Mouse (Mus musculus): ENCODE data around the gene Sgk1. TPM values are rescaled to one million over a fixed set of nuclear protein-coding genes. Genes with fewer than 3 reads are reported as not detected.

Gene Sgk1
- total RNA-seq, 2 experiments from 2014 or later = 64.4 to 65.5 TPM

GRCm38 (mm10) chr10:21916301-21917071, 34.5 kb downstream of the Sgk1 start:
- DNase-seq (ENCODE audit: low spot score in 2 of 2) = no peak

DNA sequence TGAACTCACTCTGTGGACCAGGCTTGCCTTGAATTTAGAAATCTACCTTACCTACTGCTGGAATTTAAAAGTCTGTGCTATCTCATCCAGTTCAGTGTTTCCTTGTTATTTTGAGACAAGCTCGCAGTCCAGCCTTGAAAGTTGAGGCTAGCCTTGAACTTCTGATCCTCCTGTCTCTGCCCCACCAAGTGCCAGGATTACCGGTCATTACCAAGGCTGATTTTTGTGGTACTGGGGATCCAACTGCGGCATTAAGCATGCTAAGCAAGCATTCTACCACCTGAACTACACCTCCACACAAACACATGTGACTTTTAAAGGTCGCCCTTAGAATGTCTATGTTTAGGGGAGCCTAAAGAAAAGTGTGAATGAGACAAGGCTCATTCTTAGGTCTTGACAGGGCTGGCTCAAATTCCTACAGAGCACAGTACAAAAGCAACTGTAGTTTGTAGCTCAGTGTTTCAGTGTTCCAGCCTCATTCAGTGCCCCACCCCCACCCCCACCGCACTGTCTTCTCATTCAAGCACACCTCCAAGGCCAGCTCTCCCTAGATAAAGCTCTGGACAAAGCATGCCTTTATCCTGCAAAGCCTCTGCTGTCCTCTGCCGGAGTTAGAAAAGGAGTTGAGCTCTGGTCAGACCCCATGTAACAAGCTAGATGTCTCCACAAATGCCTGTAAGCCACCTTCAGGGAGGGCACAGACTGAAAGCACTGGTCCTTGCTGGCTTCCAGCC, 36.2 kb downstream of the Sgk1 start:
- no peak for DNase-seq (ENCODE audit: low spot score in 2 of 2)

- no peak for DNase-seq (ENCODE audit: low spot score in 2 of 2)
Measured at GRCm38 (mm10) chr10:21918750-21919145, 36.8 kb downstream of the Sgk1 start.

GRCm38 (mm10) chr10:21920611-21921010, 38.6 kb downstream of the Sgk1 start:
- DNase-seq (ENCODE audit: low spot score in 2 of 2) = no peak

DNA sequence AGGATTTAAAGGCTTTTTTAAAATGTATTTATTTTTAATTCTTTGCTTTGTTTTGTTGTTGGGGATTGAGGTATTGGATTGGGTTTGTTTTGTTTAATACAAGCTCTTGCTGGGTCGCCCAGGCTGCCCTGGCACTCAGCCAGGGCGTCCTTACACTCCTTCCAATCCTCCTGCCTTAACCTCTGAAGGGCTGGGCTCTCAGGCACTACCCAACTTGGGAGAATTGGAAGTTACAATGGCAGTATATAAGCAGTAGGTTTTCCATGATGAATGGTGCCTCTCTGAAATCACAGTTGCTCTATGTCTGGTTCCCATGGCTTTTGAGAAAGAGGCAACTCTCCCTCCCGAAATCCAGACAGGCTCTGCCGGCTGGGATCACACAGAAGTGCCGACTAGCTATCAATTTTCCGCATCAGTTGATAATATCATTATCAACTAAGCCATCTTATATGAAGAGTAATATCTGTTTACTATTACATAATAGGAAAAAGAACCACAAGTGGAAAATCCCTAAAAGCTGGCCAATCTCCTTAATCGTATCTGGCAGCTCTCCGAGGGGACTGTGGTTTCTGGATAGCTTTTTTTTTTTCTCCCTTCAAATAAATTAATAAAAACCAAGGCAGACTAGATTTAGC, 40.8 kb downstream of the Sgk1 start:
- no peak for DNase-seq (ENCODE audit: low spot score in 2 of 2)

DNA sequence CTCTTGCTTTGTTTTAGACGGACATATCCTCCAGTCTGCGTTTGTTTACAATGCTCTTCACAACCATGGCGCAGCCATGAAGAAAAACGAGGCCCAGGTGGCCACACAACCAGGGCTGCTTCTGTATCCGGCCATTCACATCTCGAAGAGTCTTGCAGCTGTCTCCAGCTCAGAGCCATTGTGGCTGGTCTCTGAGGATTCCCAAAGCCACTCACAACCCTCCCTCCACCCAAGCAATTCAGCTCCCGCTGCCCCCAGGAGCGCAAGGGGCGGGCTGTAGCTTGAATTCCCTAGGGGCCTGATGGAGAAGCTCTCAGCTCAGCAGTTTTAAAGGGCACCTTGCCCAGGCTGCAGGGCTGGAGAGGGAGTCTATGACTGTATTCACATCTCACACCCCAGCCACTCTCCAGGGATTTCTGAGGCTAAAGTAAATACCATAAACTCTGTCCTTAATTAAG, 41.5 kb downstream of the Sgk1 start:
- DNase-seq (ENCODE audit: low spot score in 2 of 2) = peak; percentile 64 to 74

DNA sequence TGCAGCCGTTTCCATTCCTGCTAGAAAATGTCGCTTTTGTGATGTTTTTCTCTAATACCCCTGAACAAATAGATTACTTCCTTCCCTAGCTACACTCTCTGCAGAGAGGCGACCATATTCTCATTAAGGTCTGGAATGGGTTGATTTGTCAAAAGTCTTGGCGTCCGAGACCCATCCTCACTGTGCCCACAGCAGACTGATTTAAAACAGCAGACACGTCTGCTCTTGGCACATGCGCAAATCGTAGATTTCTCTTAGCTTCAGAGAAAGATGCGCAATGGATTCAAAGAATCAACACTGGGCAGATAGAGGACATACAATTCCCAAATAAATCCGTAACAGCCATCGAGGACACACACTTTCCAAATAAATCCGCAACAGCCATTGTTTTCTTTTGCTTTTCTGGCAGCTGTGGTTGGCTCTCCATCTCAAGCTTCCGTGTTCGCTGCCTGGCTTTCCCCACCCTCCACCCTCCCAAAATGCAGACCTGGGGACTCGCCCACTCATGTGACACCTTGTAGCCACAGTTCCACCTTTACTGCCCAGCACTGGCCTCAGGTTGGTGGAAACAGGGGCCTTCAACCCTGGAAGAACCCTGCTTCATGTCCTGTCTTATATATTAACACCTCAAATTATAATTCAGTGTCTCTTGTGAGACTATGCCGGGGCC, 42.2 kb downstream of the Sgk1 start:
- peak; percentile 40 to 56 for DNase-seq (ENCODE audit: low spot score in 2 of 2)

DNA sequence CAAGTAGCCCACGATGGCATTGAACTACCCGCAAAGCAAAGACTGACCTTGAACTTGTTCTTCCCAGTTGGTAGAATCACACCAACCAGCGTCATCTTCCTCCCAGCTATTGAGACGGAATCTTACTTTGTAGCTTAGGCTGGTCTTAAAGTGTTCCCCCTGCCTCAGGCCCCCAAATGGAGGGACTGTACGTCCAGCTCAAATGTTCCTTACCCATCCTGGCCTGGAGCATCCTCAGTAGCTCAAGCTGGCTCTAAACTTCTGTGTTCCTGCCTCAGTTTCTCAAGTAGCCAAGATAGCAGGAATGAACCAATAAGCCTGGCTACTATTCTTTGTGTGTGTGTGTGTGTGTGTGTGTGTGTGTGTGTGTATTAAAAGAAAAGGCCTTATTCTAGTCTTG, 45.0 kb downstream of the Sgk1 start:
- no peak for DNase-seq (ENCODE audit: low spot score in 2 of 2)

GRCm38 (mm10) chr10:21930781-21931380, 48.9 kb downstream of the Sgk1 start:
- no peak for DNase-seq (ENCODE audit: low spot score in 2 of 2)

- no peak for DNase-seq (ENCODE audit: low spot score in 2 of 2)
Measured at GRCm38 (mm10) chr10:21932791-21933190, 50.8 kb downstream of the Sgk1 start.

DNA sequence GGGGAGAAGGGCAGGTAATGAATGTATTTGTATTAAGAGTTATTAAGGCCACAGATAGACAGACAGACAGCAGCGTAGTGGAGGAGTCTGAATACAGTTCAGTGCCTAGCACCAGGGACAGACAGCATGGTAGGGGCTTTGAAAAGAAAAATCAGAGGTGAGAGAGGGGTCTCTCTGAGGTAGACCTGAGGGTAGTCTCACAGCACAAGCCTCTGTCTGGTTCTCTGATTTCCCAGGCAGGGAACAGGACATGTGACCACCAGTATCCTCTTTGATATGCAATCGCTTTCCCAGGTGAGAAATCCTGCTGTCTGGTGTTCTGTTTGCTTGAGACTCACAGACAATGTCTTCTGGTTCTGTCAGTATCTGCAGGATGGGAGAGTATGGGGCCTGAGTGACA, 52.8 kb downstream of the Sgk1 start:
- DNase-seq (ENCODE audit: low spot score in 2 of 2) = no peak

DNA sequence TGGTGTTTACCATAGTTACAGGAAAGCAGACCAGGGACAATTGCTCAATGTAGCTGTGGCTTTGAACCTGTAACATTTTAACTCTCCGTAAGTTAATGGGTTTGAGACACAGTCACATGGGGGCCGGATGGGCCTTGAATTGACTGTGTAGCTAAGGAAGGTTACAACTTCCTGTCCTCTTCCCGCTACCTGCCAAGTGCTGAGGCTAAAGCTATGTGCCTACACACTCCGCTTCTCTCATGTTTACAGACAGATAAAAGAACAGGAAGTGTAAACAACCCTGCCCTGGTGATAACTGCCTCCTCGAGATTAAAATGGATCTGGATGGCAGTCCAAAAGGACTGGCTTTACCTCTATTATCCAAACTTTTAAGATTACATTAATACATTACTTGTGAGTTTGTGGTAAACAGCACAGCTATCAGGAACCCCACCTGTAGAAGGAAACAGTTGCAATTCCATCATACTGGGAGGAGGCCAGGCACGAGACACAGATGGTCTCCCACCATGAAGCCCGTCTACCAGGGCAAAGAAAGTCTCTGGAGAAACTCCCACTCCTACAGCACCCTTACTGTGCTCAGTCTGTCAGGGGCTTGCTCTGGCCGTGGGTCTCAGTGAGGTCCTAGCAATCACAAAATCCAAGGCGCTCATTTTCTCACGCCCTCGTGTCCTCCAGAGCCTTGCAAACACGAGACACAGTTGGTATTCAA, 54.7 kb downstream of the Sgk1 start:
- no peak for DNase-seq (ENCODE audit: low spot score in 2 of 2)

DNA sequence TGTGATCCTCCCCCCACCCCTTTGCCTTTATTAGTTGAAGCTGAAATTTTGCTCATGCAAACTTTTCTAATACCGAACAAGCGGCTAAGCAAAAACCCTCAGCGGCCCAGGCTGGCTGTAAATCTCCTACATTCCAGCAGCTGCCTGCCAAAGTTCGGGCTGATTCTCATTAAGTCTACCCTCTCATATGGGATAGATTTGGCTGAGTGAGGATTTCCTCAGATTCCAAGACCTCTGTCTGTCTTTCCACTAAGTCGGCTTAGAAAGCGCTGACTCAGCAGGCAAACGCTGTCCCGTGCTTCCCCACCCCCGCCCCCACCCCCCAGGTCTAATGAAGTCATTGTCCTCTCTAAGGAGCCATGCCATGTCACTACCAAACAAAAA, 55.2 kb downstream of the Sgk1 start:
- no peak for DNase-seq (ENCODE audit: low spot score in 2 of 2)

DNA sequence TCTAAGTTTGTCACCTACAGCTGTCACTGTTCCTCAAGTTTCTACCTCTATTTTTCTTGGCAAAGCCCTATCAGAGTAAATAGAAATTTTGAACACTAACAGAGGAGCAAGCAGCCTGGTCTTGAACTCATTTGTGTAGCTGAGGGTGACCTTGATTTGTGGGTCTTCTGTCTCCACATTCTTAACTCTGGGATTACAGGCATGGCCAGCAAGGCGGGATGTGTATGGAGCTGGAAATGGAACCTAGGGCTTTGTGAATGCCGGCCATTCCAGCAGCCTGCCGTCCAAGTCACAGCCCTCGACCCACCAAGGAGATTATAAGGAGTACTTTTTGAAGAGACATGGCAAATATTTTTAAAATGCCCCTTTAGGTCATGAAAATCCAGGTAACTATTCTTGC, 56.2 kb downstream of the Sgk1 start:
- DNase-seq (ENCODE audit: low spot score in 2 of 2) = no peak

DNA sequence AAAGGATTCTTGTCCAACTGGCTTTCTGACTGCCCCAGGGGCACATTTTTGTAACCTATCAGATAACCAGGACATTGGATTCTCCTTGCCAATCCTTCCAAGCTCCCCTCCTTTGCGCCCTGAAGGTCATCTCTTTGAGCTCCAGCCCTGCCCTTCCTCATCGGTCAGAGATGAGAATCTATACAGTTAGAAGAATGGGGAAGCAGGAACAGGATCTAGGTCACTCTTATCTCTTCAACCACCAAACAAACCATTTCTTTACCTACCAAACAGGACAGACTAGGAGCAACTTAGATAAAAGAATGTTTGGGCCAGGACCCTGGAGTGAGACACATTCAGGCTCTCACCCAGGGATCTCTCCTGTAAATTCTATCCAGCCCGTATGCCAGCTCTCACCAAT, 59.3 kb downstream of the Sgk1 start:
- no peak for DNase-seq (ENCODE audit: low spot score in 2 of 2)

- DNase-seq (ENCODE audit: low spot score in 2 of 2) = no peak
Measured at GRCm38 (mm10) chr10:21943145-21943700, 61.2 kb downstream of the Sgk1 start.

DNA sequence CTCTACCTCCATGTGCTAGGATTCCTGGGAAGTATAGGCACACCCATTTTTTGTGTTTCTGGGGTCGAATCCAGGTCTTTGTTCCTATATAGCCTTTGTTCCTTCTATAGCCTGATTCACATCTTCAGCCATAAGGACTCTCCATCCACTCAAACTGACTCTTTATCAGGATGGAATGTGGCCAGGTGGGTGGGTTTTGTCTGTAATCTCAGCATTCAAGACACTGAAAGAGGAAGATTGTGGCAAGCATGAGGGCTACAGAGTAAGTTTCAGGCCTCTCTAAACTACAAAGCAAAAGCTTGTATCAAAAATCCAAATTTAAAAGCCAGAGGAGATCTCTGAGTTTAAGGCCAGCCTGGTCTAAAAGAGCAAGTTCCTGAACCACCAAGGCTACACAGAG, 63.2 kb downstream of the Sgk1 start:
- no peak for DNase-seq (ENCODE audit: low spot score in 2 of 2)

DNA sequence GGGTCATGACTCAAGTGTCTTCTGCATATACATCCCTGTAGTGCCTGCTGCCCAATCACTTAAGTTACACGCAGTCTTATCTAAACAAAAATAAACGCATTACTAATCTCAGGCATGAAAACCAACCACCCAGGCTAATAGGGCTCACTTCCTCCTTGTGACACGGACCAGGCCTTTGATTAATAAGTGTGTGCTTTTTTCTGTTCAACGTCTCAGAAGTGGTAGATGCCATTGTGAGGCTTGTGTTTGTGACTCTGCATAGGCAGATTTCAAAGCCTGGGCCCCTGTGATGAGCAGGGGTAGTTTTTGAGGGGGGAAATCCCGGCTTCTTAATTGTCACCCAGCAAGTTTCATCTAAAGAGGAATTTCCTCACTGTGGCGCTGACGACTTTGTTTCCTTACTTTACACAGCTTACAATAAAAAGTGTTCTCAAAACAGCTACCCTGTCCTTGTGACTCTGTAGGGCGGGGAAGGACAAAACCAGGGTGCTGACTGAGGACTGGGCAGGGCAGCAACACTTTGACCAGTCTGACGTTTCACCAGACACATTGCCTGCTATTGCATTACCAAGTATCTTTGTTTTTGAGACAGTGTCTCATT, 64.9 kb downstream of the Sgk1 start:
- no peak for DNase-seq (ENCODE audit: low spot score in 2 of 2)

DNA sequence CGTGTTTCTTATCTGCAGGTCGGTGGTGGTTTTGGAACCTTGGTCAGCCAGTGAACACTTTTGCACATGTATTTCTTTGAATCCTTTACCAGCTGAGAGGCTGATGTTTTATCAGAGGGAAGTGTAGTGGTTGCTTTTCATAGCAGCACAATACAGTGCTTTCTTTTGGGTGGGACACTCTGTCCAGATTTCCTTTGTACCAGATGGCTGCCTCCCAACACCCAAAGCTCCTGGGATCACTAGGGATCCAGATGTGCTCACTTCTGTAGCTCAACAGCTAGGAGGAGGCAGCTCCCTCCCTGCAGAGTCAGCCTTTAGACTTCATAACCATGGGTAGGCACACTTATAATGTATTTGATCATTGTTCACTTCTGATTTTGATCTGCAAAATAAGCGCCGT, 70.5 kb downstream of the Sgk1 start:
- DNase-seq (ENCODE audit: low spot score in 2 of 2) = no peak

DNA sequence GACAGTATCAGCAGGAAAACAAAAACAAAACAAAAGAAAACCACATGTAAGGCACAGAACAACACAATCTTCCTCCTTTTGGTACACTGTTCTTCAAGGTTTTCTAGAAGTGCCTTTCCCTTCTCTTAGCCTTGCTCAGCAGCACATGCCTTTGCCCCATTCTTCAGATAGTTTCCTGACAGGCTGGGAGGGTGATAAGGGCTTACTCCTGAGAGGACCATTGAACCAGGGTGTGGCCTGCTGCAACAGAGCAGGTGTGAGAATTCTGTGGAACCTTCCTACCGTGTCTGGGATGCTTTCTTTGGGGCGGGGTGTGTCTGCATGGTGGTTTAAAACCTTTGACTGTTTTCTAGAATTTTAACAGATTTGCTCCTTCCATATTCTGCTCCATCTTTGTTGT, 79.1 kb downstream of the Sgk1 start:
- no peak for DNase-seq (ENCODE audit: low spot score in 2 of 2)

Measured in layer of hippocampus, postnatal 10 days (tissue).